Mouse (Mus musculus): ENCODE data around the gene Camta1. TPM values are rescaled to one million over a fixed set of nuclear protein-coding genes. Genes with fewer than 3 reads are reported as not detected.

The Camta1 gene
- polyA plus RNA-seq, 1 experiment from 2014 or later: 83.5 TPM

DNA sequence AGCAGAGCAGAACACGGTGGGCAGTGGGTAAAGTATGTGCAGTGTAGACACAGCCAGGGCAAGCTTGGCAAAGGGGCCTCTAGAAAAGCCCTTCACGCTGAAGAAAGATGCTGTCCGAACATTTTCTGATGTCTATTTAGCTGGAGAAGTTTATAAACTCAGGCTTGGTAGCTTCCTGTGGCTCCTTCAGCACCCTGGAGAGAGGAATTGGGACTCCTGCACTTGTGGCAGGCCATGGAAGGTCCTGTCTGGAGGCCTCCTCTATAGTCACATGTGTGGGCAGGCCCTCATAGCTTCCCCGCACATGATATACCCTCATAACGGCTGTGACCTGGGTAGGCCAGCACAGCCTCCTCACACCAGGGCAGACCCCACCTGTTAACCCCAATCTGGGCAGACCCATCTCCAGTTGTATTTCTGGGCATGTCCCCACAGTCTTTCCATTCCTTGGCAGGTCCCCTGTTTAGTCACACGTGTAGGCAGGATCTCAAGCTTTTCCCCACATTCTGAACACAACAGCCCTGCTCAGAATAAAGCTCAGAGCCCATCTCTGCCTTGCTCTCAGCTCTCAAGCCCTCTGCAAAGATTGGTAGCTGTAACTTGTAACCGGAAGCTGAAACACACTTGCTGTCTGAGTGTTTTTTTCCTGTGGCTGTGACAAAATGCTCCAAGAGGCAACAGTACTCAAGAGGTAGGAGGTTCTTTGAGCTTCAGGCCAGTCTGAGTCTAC lies 616.4 kb downstream of the Camta1 start:
- H3K4me3 ChIP-seq (ENCODE audit: low read length): no peak overlapping the region
- no peaks in the 10 kb centered on the region for H3K4me1 ChIP-seq (ENCODE audit: insufficient read depth, low read length)
- H3K9me3 ChIP-seq (ENCODE audit: low read length): peaks cover 3% of the 10 kb centered on the region; the same call in 1 of the 2 replicates
- no peak overlapping the region for H3K4me2 ChIP-seq (replicated peaks; ENCODE audit: low read depth, low read length)
- 48% methylated on average over 7 of the region's 7 CpGs for WGBS
- H3K27me3 ChIP-seq (ENCODE audit: insufficient read depth, low read length): peaks cover 9% of the 10 kb centered on the region; the same call in 1 of the 2 replicates
- no peak overlapping the region for H3K27ac ChIP-seq (ENCODE audit: low read length)
- ATAC-seq (ENCODE audit: low FRiP score, low TSS enrichment): peak; percentile 27; the same call in 1 of the 2 replicates
- no peak overlapping the region for H3K9ac ChIP-seq (replicated peaks; ENCODE audit: low read length)
- no peaks in the 10 kb centered on the region for H3K36me3 ChIP-seq (ENCODE audit: insufficient read depth, low read length)

DNA sequence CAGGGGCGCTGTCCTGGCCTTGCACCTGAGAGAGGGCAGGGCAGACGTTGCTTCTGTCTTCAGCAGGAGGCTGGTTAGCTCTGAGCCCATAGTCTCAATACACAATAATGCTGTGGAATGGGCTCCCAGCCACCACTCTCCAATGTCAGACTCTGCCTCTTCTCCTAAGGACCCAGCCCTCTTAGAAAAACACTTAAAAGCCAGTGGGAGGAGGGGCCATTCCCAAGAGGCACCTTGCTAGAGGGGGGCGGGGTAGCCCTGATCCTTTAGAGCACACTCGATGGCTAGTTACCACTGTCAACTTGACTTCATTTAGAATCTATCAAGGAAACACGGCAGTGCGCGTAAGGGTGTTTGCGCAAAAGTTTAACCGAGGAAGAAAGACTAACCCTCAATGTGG lies 618.2 kb downstream of the Camta1 start:
- no peaks in the 10 kb centered on the region for H3K36me3 ChIP-seq (ENCODE audit: insufficient read depth, low read length)
- no peak overlapping the region for H3K27ac ChIP-seq (ENCODE audit: low read length)
- H3K27me3 ChIP-seq (ENCODE audit: insufficient read depth, low read length): peaks cover 9% of the 10 kb centered on the region; the same call in 1 of the 2 replicates
- peaks cover 3% of the 10 kb centered on the region; the same call in 1 of the 2 replicates for H3K9me3 ChIP-seq (ENCODE audit: low read length)
- H3K9ac ChIP-seq (replicated peaks; ENCODE audit: low read length): no peak overlapping the region
- no peaks in the 10 kb centered on the region for H3K4me1 ChIP-seq (ENCODE audit: insufficient read depth, low read length)
- 60% methylated on average over 9 of the region's 9 CpGs for WGBS
- H3K4me3 ChIP-seq (ENCODE audit: low read length): no peak overlapping the region
- ATAC-seq (ENCODE audit: low FRiP score, low TSS enrichment): no peak
- no peak overlapping the region for H3K4me2 ChIP-seq (replicated peaks; ENCODE audit: low read depth, low read length)

DNA sequence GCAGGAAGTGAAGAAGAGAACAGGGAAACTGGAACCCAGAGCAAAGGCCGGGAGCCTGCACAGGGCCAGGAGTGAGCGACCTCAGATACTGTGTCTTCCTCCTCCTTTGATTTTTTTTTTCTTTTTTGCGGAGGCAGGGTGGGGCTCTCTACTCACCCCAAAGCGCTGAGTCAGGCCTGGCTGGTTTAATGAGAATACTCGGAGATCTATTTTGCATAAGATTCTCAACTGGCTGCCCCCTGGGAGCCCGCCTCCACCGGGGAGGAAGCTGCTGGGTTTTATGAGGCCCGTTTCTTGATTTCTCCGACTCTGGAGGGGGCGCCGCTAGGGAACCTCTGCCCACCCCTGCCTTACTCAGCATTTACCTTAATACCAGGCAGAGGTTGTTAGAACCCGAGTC lies 618.9 kb downstream of the Camta1 start:
- no peaks in the 10 kb centered on the region for H3K36me3 ChIP-seq (ENCODE audit: insufficient read depth, low read length)
- no peak overlapping the region for H3K27ac ChIP-seq (ENCODE audit: low read length)
- H3K4me1 ChIP-seq (ENCODE audit: insufficient read depth, low read length): no peaks in the 10 kb centered on the region
- ATAC-seq (ENCODE audit: low FRiP score, low TSS enrichment): no peak
- no peak overlapping the region for H3K4me3 ChIP-seq (ENCODE audit: low read length)
- 10% methylated on average over 12 of the region's 12 CpGs for WGBS
- H3K27me3 ChIP-seq (ENCODE audit: insufficient read depth, low read length): peaks cover 9% of the 10 kb centered on the region; the same call in 1 of the 2 replicates
- no peak overlapping the region for H3K9ac ChIP-seq (replicated peaks; ENCODE audit: low read length)
- peaks cover 3% of the 10 kb centered on the region; the same call in 1 of the 2 replicates for H3K9me3 ChIP-seq (ENCODE audit: low read length)
- no peak overlapping the region for H3K4me2 ChIP-seq (replicated peaks; ENCODE audit: low read depth, low read length)

DNA sequence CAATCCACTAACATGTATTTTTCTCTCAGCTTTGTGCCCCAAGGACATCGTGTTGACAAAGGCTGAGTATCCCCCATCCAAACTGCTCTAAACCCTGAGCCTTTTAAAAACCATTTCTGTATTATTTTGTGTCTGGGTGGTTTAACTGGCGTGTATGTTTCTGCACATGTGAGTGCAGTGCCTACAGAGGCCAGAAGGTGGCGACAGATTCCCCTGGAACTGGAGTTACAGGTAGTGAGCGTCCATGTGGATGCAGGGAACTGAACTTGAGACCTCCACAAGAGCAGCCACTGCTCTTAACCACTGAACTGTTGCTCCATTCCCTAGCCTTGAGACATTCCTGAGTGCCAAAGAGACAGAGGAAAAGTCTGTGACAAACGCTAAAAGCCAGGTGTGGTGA lies 621.2 kb downstream of the Camta1 start:
- Histone ChIP-seq H3K36me3 (ENCODE audit: insufficient read depth, low read length) (no peaks in the 10 kb centered on the region), H3K9me3 (ENCODE audit: low read length) (peaks cover 3% of the 10 kb centered on the region; the same call in 1 of the 2 replicates), H3K27me3 (ENCODE audit: insufficient read depth, low read length) (peaks cover 9% of the 10 kb centered on the region; the same call in 1 of the 2 replicates), H3K4me1 (ENCODE audit: insufficient read depth, low read length) (no peaks in the 10 kb centered on the region), H3K27ac (ENCODE audit: low read length) (no peak overlapping the region), H3K9ac (replicated peaks; ENCODE audit: low read length) (no peak overlapping the region), H3K4me2 (replicated peaks; ENCODE audit: low read depth, low read length) (no peak overlapping the region), H3K4me3 (ENCODE audit: low read length) (no peak overlapping the region)
- 84% methylated on average over 5 of the region's 5 CpGs for WGBS
- no peak for ATAC-seq (ENCODE audit: low FRiP score, low TSS enrichment)

DNA sequence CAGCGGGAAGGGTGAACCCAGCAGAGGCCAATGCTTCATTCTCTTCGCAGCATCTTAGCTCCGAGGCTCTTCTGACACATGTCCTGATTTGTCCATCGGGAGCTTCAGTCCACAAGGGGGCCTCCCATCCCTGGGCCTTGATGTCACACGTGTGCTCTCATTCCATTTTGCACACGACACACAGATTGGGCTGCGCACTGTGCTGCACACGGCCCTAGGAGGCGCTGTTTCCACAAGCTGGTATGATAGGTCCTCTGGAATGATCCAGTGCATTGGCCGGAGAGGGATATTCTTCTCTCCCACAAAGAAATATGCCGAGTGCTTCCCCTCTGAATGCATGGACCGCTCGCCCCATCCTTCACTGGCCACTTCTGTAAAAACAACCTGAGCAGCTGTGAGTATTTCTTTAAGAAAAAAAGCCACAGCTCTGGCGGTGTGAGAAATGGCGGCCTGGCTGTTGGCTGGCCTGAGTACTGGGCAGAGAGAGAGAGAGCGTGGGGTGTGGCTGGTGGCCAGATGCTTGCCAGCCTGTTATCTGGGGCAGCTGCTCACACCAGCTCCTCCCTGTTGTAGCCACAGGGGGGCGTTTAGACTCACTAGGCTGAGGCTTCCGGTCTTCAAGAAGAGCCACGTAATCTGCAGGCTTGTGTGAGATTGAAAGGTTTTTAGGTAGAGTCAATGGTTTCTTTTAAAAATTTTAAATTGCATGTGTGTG lies 622.5 kb downstream of the Camta1 start:
- Histone ChIP-seq H3K4me3 (ENCODE audit: low read length) (no peak overlapping the region), H3K27ac (ENCODE audit: low read length) (no peak overlapping the region), H3K27me3 (ENCODE audit: insufficient read depth, low read length) (peaks cover 5% of the 10 kb centered on the region; the same call in 1 of the 2 replicates), H3K36me3 (ENCODE audit: insufficient read depth, low read length) (no peaks in the 10 kb centered on the region), H3K4me1 (ENCODE audit: insufficient read depth, low read length) (no peaks in the 10 kb centered on the region), H3K4me2 (replicated peaks; ENCODE audit: low read depth, low read length) (no peak overlapping the region), H3K9me3 (ENCODE audit: low read length) (peaks cover 3% of the 10 kb centered on the region; the same call in 1 of the 2 replicates), H3K9ac (replicated peaks; ENCODE audit: low read length) (no peak overlapping the region)
- WGBS: 78% methylated on average over 19 of the region's 19 CpGs
- ATAC-seq (ENCODE audit: low FRiP score, low TSS enrichment): no peak

DNA sequence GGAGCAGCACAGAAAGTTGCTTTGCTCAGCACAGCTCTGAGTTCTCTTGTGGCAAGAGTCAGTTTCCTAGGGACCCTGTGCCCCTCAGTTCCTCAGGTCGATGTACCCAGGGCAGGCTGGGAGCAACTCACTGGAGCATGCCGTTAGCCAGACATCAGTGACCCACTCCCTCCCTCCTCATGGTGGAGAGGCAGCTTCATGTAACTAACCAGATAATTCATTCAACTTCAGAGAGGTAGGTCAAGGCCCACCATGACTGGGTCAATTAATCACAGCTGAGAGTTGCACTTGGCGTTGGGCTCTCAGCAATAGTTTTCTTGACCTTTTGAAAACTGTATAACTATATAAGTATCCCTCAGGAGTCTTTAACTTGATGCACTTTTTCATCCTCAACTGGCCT lies 624.2 kb downstream of the Camta1 start:
- Histone ChIP-seq H3K36me3 (ENCODE audit: insufficient read depth, low read length) (no peaks in the 10 kb centered on the region), H3K27me3 (ENCODE audit: insufficient read depth, low read length) (no peaks in the 10 kb centered on the region), H3K4me1 (ENCODE audit: insufficient read depth, low read length) (no peaks in the 10 kb centered on the region), H3K9ac (replicated peaks; ENCODE audit: low read length) (no peak overlapping the region), H3K9me3 (ENCODE audit: low read length) (peaks cover 3% of the 10 kb centered on the region; the same call in 1 of the 2 replicates), H3K4me3 (ENCODE audit: low read length) (no peak overlapping the region), H3K27ac (ENCODE audit: low read length) (no peak overlapping the region), H3K4me2 (replicated peaks; ENCODE audit: low read depth, low read length) (no peak overlapping the region)
- ATAC-seq (ENCODE audit: low FRiP score, low TSS enrichment): 0 out of 2 replicates have a peak, but pooled peaks have one; percentile 42
- WGBS: 7% methylated on average over 3 of the region's 3 CpGs

DNA sequence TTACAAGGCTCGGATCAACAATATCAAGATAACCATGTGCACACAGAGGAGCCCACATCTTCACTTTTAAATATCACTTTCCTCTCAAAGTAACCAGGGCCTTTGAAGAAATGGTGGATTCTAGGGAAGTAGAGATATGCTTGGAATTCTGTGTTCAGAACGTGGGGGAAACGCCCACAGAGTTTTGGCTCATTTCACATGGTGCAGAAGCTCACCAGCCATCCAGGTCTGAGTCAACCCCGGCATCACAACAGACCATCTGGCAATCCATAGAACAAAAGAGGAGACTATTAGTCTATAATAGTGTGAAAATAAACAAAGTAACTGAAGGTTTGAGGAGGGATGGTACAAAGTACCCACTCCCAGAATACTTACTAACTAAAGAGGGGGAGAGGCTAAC lies 626.7 kb downstream of the Camta1 start:
- Histone ChIP-seq H3K27ac (ENCODE audit: low read length) (no peak overlapping the region), H3K36me3 (ENCODE audit: insufficient read depth, low read length) (no peaks in the 10 kb centered on the region), H3K9ac (replicated peaks; ENCODE audit: low read length) (no peak overlapping the region), H3K4me3 (ENCODE audit: low read length) (no peak overlapping the region), H3K9me3 (ENCODE audit: low read length) (no peaks in the 10 kb centered on the region), H3K27me3 (ENCODE audit: insufficient read depth, low read length) (no peaks in the 10 kb centered on the region), H3K4me1 (ENCODE audit: insufficient read depth, low read length) (no peaks in the 10 kb centered on the region), H3K4me2 (replicated peaks; ENCODE audit: low read depth, low read length) (no peak overlapping the region)
- no peak for ATAC-seq (ENCODE audit: low FRiP score, low TSS enrichment)
- WGBS: 66% methylated on average over 4 of the region's 4 CpGs

DNA sequence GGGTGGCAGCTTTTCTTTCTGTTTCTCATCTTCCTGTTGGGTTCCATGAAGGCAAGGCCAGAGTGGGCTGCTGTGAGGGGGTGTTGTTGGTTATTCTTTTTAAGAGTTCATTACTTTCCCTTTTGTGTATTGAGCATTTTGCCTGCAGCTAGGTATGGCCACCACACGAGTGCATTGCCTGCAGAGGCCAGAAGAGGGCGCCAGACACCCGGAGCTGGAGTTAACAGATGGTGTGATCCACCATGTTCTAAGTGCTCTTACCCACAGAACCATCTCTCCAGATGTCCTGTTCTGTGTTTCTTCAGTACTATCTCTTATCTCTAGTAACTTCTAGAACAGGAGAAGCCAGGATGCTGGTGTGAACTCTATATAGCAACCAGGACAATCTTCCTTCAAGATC lies 629.6 kb downstream of the Camta1 start:
- 82% methylated on average over 3 of the region's 3 CpGs for WGBS
- H3K27ac ChIP-seq (ENCODE audit: low read length): no peak overlapping the region
- ATAC-seq (ENCODE audit: low FRiP score, low TSS enrichment): no peak
- H3K4me2 ChIP-seq (replicated peaks; ENCODE audit: low read depth, low read length): no peak overlapping the region
- H3K9me3 ChIP-seq (ENCODE audit: low read length): no peaks in the 10 kb centered on the region
- no peaks in the 10 kb centered on the region for H3K4me1 ChIP-seq (ENCODE audit: insufficient read depth, low read length)
- H3K9ac ChIP-seq (replicated peaks; ENCODE audit: low read length): no peak overlapping the region
- H3K36me3 ChIP-seq (ENCODE audit: insufficient read depth, low read length): no peaks in the 10 kb centered on the region
- no peaks in the 10 kb centered on the region for H3K27me3 ChIP-seq (ENCODE audit: insufficient read depth, low read length)
- H3K4me3 ChIP-seq (ENCODE audit: low read length): no peak overlapping the region

DNA sequence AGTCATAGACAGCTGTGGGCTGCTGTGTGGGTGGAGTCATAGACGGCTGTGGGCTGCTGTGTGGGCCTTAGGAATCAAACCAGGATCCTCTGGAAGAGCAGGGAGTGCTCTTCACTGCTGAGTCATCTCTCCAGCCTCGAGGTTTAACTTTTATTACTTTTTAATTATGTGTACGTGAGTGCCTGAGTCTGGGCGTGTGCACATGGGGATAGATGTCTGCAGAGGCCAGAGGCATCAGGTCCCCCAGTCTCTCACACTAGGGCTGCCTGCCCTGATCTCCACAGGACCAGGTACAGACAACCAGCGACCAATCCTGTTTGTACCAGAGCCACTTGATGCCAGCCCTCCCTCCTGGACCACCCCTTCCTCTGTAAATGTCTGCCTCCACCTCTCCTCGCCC lies 632.6 kb downstream of the Camta1 start:
- no peak overlapping the region for H3K4me3 ChIP-seq (ENCODE audit: low read length)
- 37% methylated on average over 6 of the region's 6 CpGs for WGBS
- no peaks in the 10 kb centered on the region for H3K36me3 ChIP-seq (ENCODE audit: insufficient read depth, low read length)
- no peaks in the 10 kb centered on the region for H3K9me3 ChIP-seq (ENCODE audit: low read length)
- H3K4me1 ChIP-seq (ENCODE audit: insufficient read depth, low read length): no peaks in the 10 kb centered on the region
- H3K9ac ChIP-seq (replicated peaks; ENCODE audit: low read length): no peak overlapping the region
- ATAC-seq (ENCODE audit: low FRiP score, low TSS enrichment): no peak
- H3K27ac ChIP-seq (ENCODE audit: low read length): no peak overlapping the region
- no peak overlapping the region for H3K4me2 ChIP-seq (replicated peaks; ENCODE audit: low read depth, low read length)
- H3K27me3 ChIP-seq (ENCODE audit: insufficient read depth, low read length): no peaks in the 10 kb centered on the region

DNA sequence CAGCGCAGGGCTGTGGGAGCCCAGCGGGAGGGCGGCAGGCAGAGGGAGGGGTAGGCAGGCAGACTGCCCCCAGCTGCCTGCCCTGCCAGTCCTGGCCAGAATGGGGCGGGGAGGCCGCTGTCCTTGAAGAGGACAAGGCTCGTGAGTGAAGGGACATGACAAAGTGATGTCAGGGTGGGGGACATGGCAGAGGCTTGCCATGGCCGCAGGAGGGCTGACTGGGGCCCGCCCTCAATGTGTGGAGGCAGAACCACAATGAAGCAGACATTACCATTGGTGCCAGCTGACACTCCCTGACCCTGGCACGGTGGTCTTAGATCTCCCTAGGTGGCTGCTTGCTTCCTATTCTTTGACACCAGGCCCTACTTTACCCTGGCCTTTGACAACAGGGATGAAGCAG lies 635.2 kb downstream of the Camta1 start:
- H3K9ac ChIP-seq (replicated peaks; ENCODE audit: low read length): no peak overlapping the region
- no peak overlapping the region for H3K4me3 ChIP-seq (ENCODE audit: low read length)
- no peak overlapping the region for H3K4me2 ChIP-seq (replicated peaks; ENCODE audit: low read depth, low read length)
- ATAC-seq (ENCODE audit: low FRiP score, low TSS enrichment): no peak
- WGBS: 21% methylated on average over 9 of the region's 9 CpGs
- no peaks in the 10 kb centered on the region for H3K27me3 ChIP-seq (ENCODE audit: insufficient read depth, low read length)
- no peaks in the 10 kb centered on the region for H3K36me3 ChIP-seq (ENCODE audit: insufficient read depth, low read length)
- no peaks in the 10 kb centered on the region for H3K9me3 ChIP-seq (ENCODE audit: low read length)
- H3K27ac ChIP-seq (ENCODE audit: low read length): no peak overlapping the region
- H3K4me1 ChIP-seq (ENCODE audit: insufficient read depth, low read length): no peaks in the 10 kb centered on the region

Measured in kidney, embryonic 16.5 days (tissue).